20 mouse cellular contexts compared by ENCODE assay signal in the genomic region with DNA sequence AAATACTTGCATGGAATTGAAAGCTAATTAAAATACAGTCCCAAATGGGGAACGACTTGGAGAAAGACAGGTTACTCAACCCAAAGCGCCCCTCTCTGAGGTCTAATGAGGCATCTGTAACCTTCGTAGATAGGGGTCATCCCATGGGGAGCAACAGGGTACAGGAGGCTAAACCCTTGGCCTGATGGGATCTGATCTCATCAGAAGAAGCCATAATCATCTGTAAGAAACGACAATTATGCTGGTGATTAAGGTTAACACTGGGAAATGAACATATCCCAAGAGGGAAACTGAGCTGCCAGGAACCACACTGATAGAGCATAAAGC.
DNase-seq lines count a peak whose midpoint lies in the region; ATAC-seq lines count a peak whose summit lies in the region.
"Had no signal": no experiment of that assay in that cellular context is flagged by ENCODE, and none has a peak within 500 bp of the region (broad histone marks: within the 10 kb centered on the region; RNA-seq: fewer than 3 reads in every experiment).

No protein-coding gene starts in this region.

- H3K4me3 ChIP-seq in forebrain, embryonic 11.5 days (ENCODE audit: low read depth, low read length), result no peak overlapping the region
- H3K4me3 ChIP-seq in forebrain, embryonic 14.5 days (ENCODE audit: low read depth, low read length), result no peak overlapping the region
- H3K4me3 ChIP-seq in hindbrain, embryonic 14.5 days (replicated peaks; ENCODE audit: low read length), result no peak overlapping the region
- no peak overlapping the region for H3K4me3 ChIP-seq in midbrain, embryonic 15.5 days
- H3K4me3 ChIP-seq in heart, embryonic 10.5 days, result no peak overlapping the region
- H3K4me3 ChIP-seq: limb, embryonic 10.5 days; liver, embryonic 13.5 days; lung, embryonic 15.5 days; myocyte; stomach, embryonic 15.5 days had no signal

- ATAC-seq in forebrain, embryonic 11.5 days (replicated peaks; ENCODE audit: low FRiP score), result peak; percentile 40
- ATAC-seq in forebrain, embryonic 14.5 days, result peak; percentile 36; the same call in 1 of the 2 replicates
- no peak; the same call in 1 of the 2 replicates for ATAC-seq in hindbrain, embryonic 14.5 days (ENCODE audit: low FRiP score)
- peak; percentile 38; the same call in 1 of the 2 replicates for ATAC-seq in midbrain, embryonic 15.5 days (replicated peaks)
- ATAC-seq: activated CD4-positive, CD25-positive, alpha-beta regulatory T cell, adult 4 months; Patski had no signal

- H3K4me1 ChIP-seq in forebrain, embryonic 11.5 days (replicated peaks; ENCODE audit: control insufficient read depth, insufficient read depth, low read length), result peaks cover 5% of the 10 kb centered on the region; the same call in 1 of the 2 replicates
- H3K4me1 ChIP-seq in forebrain, embryonic 14.5 days (ENCODE audit: control insufficient read depth, insufficient read depth, low read length), result peaks cover 9% of the 10 kb centered on the region; the same call in 1 of the 2 replicates
- H3K4me1 ChIP-seq in hindbrain, embryonic 14.5 days (replicated peaks; ENCODE audit: control insufficient read depth, insufficient read depth, low read length), result peaks cover 12% of the 10 kb centered on the region
- H3K4me1 ChIP-seq in midbrain, embryonic 15.5 days, result peaks cover 12% of the 10 kb centered on the region
- H3K4me1 ChIP-seq in heart, embryonic 10.5 days, result peaks cover 11% of the 10 kb centered on the region
- H3K4me1 ChIP-seq: limb, embryonic 10.5 days; lung, embryonic 15.5 days; stomach, embryonic 15.5 days had no signal

- H3K27ac ChIP-seq in forebrain, embryonic 11.5 days (ENCODE audit: low read depth, low read length), result peak overlapping the region; percentile 42; the same call in 1 of the 2 replicates
- peak overlapping the region; percentile 49; the same call in 1 of the 2 replicates for H3K27ac ChIP-seq in forebrain, embryonic 14.5 days (ENCODE audit: low read depth, low read length)
- peak overlapping the region; percentile 80 for H3K27ac ChIP-seq in hindbrain, embryonic 14.5 days
- peak overlapping the region; percentile 40 for H3K27ac ChIP-seq in midbrain, embryonic 15.5 days
- no peak overlapping the region for H3K27ac ChIP-seq in heart, embryonic 10.5 days
- H3K27ac ChIP-seq: limb, embryonic 10.5 days; liver, embryonic 13.5 days; lung, embryonic 15.5 days; stomach, embryonic 15.5 days had no signal

- DNase-seq in forebrain, embryonic 11.5 days (ENCODE audit: low spot score), result no peak
- DNase-seq in forebrain, embryonic 14.5 days (ENCODE audit: low spot score), result no peak
- DNase-seq in hindbrain, embryonic 14.5 days (ENCODE audit: low spot score), result no peak
- no peak for DNase-seq in urinary bladder, postnatal 4 days (ENCODE audit: low spot score in 2 of 2)
- DNase-seq in heart, embryonic 10.5 days (ENCODE audit: low spot score), result no peak
- DNase-seq in liver, result no peak
- DNase-seq: adrenal gland, postnatal 14 days; cerebellum, adult 8-10 months; gastrocnemius, postnatal 10 days; heart, adult 18-20 months; kidney, adult 2 months; kidney, postnatal 36 days; liver, embryonic 13.5 days had no signal

- H3K4me2 ChIP-seq in forebrain, embryonic 11.5 days (ENCODE audit: low read depth, low read length, severe bottlenecking), result no peak overlapping the region; the same call in 1 of the 2 replicates
- H3K4me2 ChIP-seq in forebrain, embryonic 14.5 days (ENCODE audit: low read length), result no peak overlapping the region
- H3K4me2 ChIP-seq in hindbrain, embryonic 14.5 days (replicated peaks), result no peak overlapping the region
- H3K4me2 ChIP-seq in midbrain, embryonic 15.5 days, result no peak overlapping the region
- H3K4me2 ChIP-seq: liver, embryonic 13.5 days; lung, embryonic 15.5 days; stomach, embryonic 15.5 days had no signal

- H3K9ac ChIP-seq in forebrain, embryonic 11.5 days (ENCODE audit: low read length), result no peak overlapping the region
- no peak overlapping the region for H3K9ac ChIP-seq in forebrain, embryonic 14.5 days (ENCODE audit: low read length)
- peak overlapping the region; percentile 28; the same call in 1 of the 2 replicates for H3K9ac ChIP-seq in hindbrain, embryonic 14.5 days
- H3K9ac ChIP-seq in midbrain, embryonic 15.5 days, result no peak overlapping the region
- H3K9ac ChIP-seq: liver, embryonic 13.5 days; lung, embryonic 15.5 days; stomach, embryonic 15.5 days had no signal

- H3K27me3 ChIP-seq in forebrain, embryonic 11.5 days (ENCODE audit: control insufficient read depth, insufficient read depth, low read length), result 0 out of 2 replicates have a peak, but pooled peaks cover 2% of the 10 kb centered on the region
- no peaks in the 10 kb centered on the region for H3K27me3 ChIP-seq in forebrain, embryonic 14.5 days (replicated peaks; ENCODE audit: control insufficient read depth, insufficient read depth, low read length)
- no peaks in the 10 kb centered on the region for H3K27me3 ChIP-seq in hindbrain, embryonic 14.5 days (ENCODE audit: control insufficient read depth, insufficient read depth, low read length)
- no peaks in the 10 kb centered on the region for H3K27me3 ChIP-seq in midbrain, embryonic 15.5 days (replicated peaks)
- no peaks in the 10 kb centered on the region for H3K27me3 ChIP-seq in heart, embryonic 10.5 days (ENCODE audit: insufficient read depth, poor library complexity, severe bottlenecking)
- H3K27me3 ChIP-seq: liver, embryonic 13.5 days; lung, embryonic 15.5 days; stomach, embryonic 15.5 days had no signal

- no peaks in the 10 kb centered on the region for H3K9me3 ChIP-seq in forebrain, embryonic 11.5 days (ENCODE audit: control insufficient read depth, low read length)
- H3K9me3 ChIP-seq in forebrain, embryonic 14.5 days (replicated peaks; ENCODE audit: control insufficient read depth, low read length), result no peaks in the 10 kb centered on the region
- no peaks in the 10 kb centered on the region for H3K9me3 ChIP-seq in hindbrain, embryonic 14.5 days (ENCODE audit: control insufficient read depth, low read length)
- H3K9me3 ChIP-seq in midbrain, embryonic 15.5 days, result no peaks in the 10 kb centered on the region
- no peaks in the 10 kb centered on the region for H3K9me3 ChIP-seq in heart, embryonic 10.5 days
- H3K9me3 ChIP-seq: limb, embryonic 10.5 days; liver, embryonic 13.5 days; lung, embryonic 15.5 days; stomach, embryonic 15.5 days had no signal

- no peaks in the 10 kb centered on the region for H3K36me3 ChIP-seq in forebrain, embryonic 11.5 days (ENCODE audit: control insufficient read depth, insufficient read depth, low read length)
- no peaks in the 10 kb centered on the region for H3K36me3 ChIP-seq in forebrain, embryonic 14.5 days (ENCODE audit: control insufficient read depth, insufficient read depth, low read length)
- no peaks in the 10 kb centered on the region for H3K36me3 ChIP-seq in hindbrain, embryonic 14.5 days (replicated peaks; ENCODE audit: control insufficient read depth, insufficient read depth)
- no peaks in the 10 kb centered on the region for H3K36me3 ChIP-seq in midbrain, embryonic 15.5 days (replicated peaks)
- H3K36me3 ChIP-seq in heart, embryonic 10.5 days, result no peaks in the 10 kb centered on the region
- H3K36me3 ChIP-seq: limb, embryonic 10.5 days; liver, embryonic 13.5 days; lung, embryonic 15.5 days; stomach, embryonic 15.5 days had no signal

- WGBS in forebrain, embryonic 11.5 days, result 54% methylated on average over 4 of the region's 4 CpGs
- WGBS in forebrain, embryonic 14.5 days, result 29% methylated on average over 4 of the region's 4 CpGs
- WGBS in hindbrain, embryonic 14.5 days, result 37% methylated on average over 4 of the region's 4 CpGs
- WGBS in midbrain, embryonic 15.5 days, result 42% methylated on average over 4 of the region's 4 CpGs
- 72% methylated on average over 4 of the region's 4 CpGs for WGBS in heart, embryonic 10.5 days
